Mouse (Mus musculus) liver, embryonic 14.5 days (tissue): ENCODE measurements at regions not wholly inside any gene's neighbourhood (a gene's known extent, or its start where the extent isn't known, plus 50 kb on each side); places are given as distances from the start of the nearest gene placed in this dataset.

Source experiments
- ATAC-seq: fragments of 200-750 bp; cut with Nextera tagmentation; 2 replicates; pipeline ENCODE4 v1.8.0; 2017; ENCODE audit warnings: moderate number of reproducible peaks, mild to moderate bottlenecking, moderate library complexity; ENCODE audit not compliant: insufficient read depth
- DNase-seq, 3 experiments: peaks; one replicate each; pipeline ENCODE4 v3.0.0-alpha.2; 2012 to 2013; ENCODE audit warnings: low read depth in 3 of 3, low spot score in 3 of 3
- H3K27ac ChIP-seq: fragments of 300-500 bp; sonication (generic); 2 replicates; pipeline ENCODE4 v1.5.1; 2014; ENCODE audit warnings: moderate library complexity, mild to moderate bottlenecking, control low read depth, inconsistent platforms
- H3K27me3 ChIP-seq: fragments of 300-500 bp; sonication (generic); 2 replicates; pipeline ENCODE4 v1.6.1; 2014; ENCODE audit warnings: mild to moderate bottlenecking, low read length, moderate library complexity; ENCODE audit not compliant: control insufficient read depth, insufficient read depth
- H3K36me3 ChIP-seq: fragments of 300-500 bp; sonication (generic); replicated peaks from 2 replicates; pipeline ENCODE4 v1.6.1; 2014; ENCODE audit warnings: low read depth; ENCODE audit not compliant: control insufficient read depth, insufficient read depth
- H3K4me1 ChIP-seq, 2 experiments: fragments of 200-500 bp in 1 of 2; fragments of 300-500 bp in 1 of 2; sonication (generic) in 1 of 2; replicated peaks; 2 replicates each; pipeline ENCODE4 v1.6.1; 2012 to 2014; ENCODE audit warnings: antibody characterized with exemption in 1 of 2, inconsistent platforms in 1 of 2, low read length in 1 of 2; ENCODE audit not compliant: control insufficient read depth in 2 of 2, insufficient read depth in 2 of 2
- H3K4me2 ChIP-seq: fragments of 300-500 bp; sonication (generic); 2 replicates; pipeline ENCODE4 v1.6.1; 2014; ENCODE audit warnings: low read depth, mild to moderate bottlenecking, control low read depth, moderate library complexity
- H3K4me3 ChIP-seq, 2 experiments: fragments of 200-500 bp in 1 of 2; fragments of 300-500 bp in 1 of 2; sonication (generic) in 1 of 2; 2 replicates each; pipeline ENCODE4 v1.5.1; 2012 to 2014; ENCODE audit warnings: low read depth in 2 of 2, low read length in 2 of 2, mild to moderate bottlenecking in 2 of 2, control low read depth in 1 of 2, inconsistent platforms in 1 of 2, moderate library complexity in 1 of 2; ENCODE audit not compliant: insufficient read depth in 1 of 2
- H3K9ac ChIP-seq: fragments of 300-500 bp; sonication (generic); replicated peaks from 2 replicates; pipeline ENCODE4 v1.6.1; 2014; ENCODE audit warnings: mild to moderate bottlenecking, control low read depth, moderate library complexity
- H3K9me3 ChIP-seq: fragments of 300-500 bp; sonication (generic); 2 replicates; pipeline ENCODE4 v1.6.1; 2016; ENCODE audit warnings: low read length, mixed read lengths; ENCODE audit not compliant: control insufficient read depth
- CTCF ChIP-seq: IDR thresholded peaks from 2 replicates; pipeline ENCODE4 v1.5.1; 2016; ENCODE audit warnings: antibody characterized with exemption, low read depth, control low read depth
- EP300 ChIP-seq: IDR thresholded peaks from 2 replicates; pipeline ENCODE4 v1.6.1; 2016; ENCODE audit warnings: antibody characterized with exemption, low read depth
- WGBS: fragments of 180-500 bp; shearing (Covaris S2); extraction: QIAGEN DNeasy Blood & Tissue Kit; methylation state at CpG from one replicate; pipeline ENCODE4 v1.1.7; 2014; ENCODE audit not compliant: insufficient replicate concordance; 5-methylcytosine and 5-hydroxymethylcytosine counted together

DNA sequence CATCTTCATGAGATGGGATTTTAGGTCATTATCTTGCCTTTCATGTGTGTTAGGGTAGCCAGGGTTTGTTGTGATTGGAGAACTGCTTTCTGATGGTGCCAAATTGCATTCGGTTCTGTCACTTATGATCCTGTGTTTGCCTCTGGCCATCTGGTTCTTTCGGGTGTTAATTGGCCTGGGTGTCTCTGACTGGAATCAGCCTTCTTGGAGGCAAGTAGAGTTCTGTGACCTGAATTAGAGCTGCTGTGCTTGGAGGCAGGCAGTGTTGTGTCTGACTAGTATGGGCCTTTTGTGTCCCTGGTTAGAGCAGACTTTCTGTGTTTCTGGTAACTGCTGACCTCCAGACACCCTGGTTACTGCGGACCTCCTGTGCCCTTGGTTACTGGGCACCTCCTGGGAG is 434.1 kb upstream of the Itga1 start:
- no peak overlapping the region for H3K9ac ChIP-seq
- WGBS, result 52% methylated on average over 3 of the region's 3 CpGs
- no peak overlapping the region for H3K4me3 ChIP-seq
- ATAC-seq, result no peak
- H3K27me3 ChIP-seq, result no peaks in the 10 kb centered on the region
- no peaks in the 10 kb centered on the region for H3K9me3 ChIP-seq
- no peak overlapping the region for H3K27ac ChIP-seq
- DNase-seq, result no peak
- TF ChIP-seq EP300, result no peak
- TF ChIP-seq CTCF, result no peak
- no peaks in the 10 kb centered on the region for H3K36me3 ChIP-seq
- no peaks in the 10 kb centered on the region for H3K4me1 ChIP-seq
- no peak overlapping the region for H3K4me2 ChIP-seq

DNA sequence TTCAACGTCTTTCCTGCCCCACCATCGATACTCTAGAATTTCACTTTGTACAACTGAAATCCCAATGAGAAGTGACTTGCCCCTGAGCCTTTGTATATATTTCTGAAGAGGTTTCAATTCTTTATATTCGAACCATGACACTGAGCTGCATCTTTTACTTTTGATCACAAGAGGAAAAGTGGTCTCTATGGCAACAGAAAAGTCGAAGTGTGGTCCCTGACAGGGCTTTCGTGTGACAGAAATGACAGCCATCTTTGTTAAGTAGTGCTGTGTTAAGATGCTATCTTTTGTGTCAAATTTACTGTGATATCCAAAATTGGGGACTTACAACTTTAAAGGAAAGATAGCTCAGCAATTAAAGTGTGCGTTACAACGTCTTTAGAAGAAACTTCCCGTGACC is 412.1 kb upstream of the Itga1 start:
- Histone ChIP-seq H3K9me3 (no peaks in the 10 kb centered on the region), H3K4me1 (no peaks in the 10 kb centered on the region), H3K4me3 (no peak overlapping the region), H3K4me2 (no peak overlapping the region), H3K27ac (no peak overlapping the region), H3K9ac (no peak overlapping the region), H3K27me3 (no peaks in the 10 kb centered on the region), H3K36me3 (no peaks in the 10 kb centered on the region)
- no peak for ATAC-seq
- WGBS, result 70% methylated on average over 8 of the region's 8 CpGs
- TF ChIP-seq EP300 (no peak), CTCF (no peak)
- no peak for DNase-seq

DNA sequence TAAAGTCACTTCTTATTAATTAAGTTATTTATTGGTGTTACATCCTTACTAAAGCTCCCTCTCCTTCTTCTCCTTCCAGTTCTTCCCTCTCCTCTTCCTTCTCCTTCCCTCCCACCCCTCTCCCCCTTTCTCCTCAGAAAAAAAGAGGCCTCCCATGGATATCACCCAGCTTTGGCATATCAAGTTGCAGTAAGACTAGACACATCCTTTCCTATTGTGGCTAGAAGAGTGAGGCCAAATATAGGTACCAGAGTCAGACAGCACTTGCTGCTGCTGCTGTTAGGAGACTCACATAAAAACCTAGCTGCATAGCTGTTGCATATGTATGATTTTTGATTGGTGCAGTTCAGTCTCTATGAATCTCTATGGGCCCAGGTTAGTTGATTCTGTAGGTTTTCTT is 410.4 kb upstream of the Itga1 start:
- no peaks in the 10 kb centered on the region for H3K9me3 ChIP-seq
- no peaks in the 10 kb centered on the region for H3K27me3 ChIP-seq
- H3K4me2 ChIP-seq, result no peak overlapping the region
- no peak overlapping the region for H3K9ac ChIP-seq
- DNase-seq, result no peak
- no peaks in the 10 kb centered on the region for H3K4me1 ChIP-seq
- no peak for ATAC-seq
- TF ChIP-seq CTCF, result no peak
- TF ChIP-seq EP300, result no peak
- no peak overlapping the region for H3K27ac ChIP-seq
- no peaks in the 10 kb centered on the region for H3K36me3 ChIP-seq
- H3K4me3 ChIP-seq, result no peak overlapping the region

DNA sequence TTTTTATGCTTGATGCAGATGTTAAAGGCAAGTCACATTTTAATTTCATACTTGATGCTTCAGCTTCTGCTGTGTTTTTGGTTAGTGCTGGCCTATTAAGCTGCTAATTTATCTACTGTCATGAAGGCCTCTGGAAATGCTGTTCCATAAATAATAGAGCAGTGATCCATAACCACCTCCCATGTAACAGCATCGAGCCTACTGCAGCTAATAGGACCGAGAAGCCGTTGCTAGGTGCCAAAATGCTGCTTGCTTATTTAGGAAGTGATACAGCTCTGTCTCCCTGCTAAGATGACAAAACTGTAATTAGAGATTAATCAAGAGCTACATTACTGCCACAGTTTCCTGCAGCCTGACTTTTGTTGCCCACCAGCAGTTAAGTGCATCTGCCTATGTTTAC is 406.9 kb upstream of the Itga1 start:
- TF ChIP-seq CTCF (no peak), EP300 (no peak)
- 58% methylated on average over 3 of the region's 3 CpGs for WGBS
- no peaks in the 10 kb centered on the region for H3K36me3 ChIP-seq

DNA sequence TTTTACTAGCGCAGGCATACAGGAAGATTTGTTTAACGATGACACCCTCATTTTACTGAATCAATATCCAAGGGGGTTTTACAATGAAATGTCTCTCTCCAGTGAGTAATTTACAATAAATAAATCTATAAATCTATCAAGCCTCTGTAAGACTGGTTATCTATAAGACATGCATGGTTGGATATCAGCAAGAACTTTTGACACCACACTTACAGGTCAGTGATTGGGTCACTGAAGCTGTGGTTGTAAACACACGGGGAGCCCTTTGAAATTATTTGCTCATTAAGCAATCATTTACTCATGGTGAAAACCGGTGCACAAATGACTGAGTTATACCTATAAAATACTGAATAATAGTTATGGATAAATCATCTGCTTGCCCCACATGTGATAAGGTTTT is 392.6 kb upstream of the Itga1 start:
- Histone ChIP-seq H3K4me2 (no peak overlapping the region), H3K4me1 (no peaks in the 10 kb centered on the region), H3K9ac (no peak overlapping the region), H3K27me3 (no peaks in the 10 kb centered on the region), H3K4me3 (no peak overlapping the region), H3K9me3 (no peaks in the 10 kb centered on the region), H3K36me3 (no peaks in the 10 kb centered on the region), H3K27ac (no peak overlapping the region)
- DNase-seq (no peak), ATAC-seq (no peak)
- no peak for TF ChIP-seq CTCF
- TF ChIP-seq EP300, result no peak
- WGBS, result 61% methylated on average over 4 of the region's 4 CpGs

More for the DNA sequence above, 406.9 kb upstream of the Itga1 start:
- Histone ChIP-seq H3K4me3 (no peak overlapping the region), H3K27me3 (no peaks in the 10 kb centered on the region), H3K9ac (no peak overlapping the region), H3K4me1 (no peaks in the 10 kb centered on the region), H3K4me2 (no peak overlapping the region), H3K27ac (no peak overlapping the region), H3K9me3 (no peaks in the 10 kb centered on the region)
- DNase-seq, result no peak
- no peak for ATAC-seq

DNA sequence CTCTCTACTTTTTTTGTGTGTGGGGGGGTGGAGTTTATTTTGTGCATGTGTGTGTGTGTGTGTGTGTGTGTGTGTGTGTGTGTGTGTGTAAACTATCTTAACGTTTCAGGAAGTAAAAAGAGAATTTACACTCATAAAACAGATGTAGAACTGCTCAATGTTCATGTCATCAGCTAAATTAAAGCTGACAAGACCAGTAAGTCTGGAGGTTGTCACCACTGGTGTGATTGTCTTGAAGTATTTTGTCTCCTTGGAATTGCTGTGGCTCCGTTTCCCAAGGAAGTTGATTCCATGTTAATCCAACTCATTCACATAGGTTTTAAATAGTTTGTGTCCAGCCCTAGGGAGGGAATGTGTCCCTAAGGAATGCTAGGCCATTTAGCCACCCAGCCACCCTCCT is 374.1 kb upstream of the Itga1 start:
- DNase-seq, result no peak
- Histone ChIP-seq H3K9ac (no peak overlapping the region), H3K9me3 (no peaks in the 10 kb centered on the region), H3K4me2 (no peak overlapping the region), H3K27ac (no peak overlapping the region), H3K36me3 (no peaks in the 10 kb centered on the region), H3K4me3 (no peak overlapping the region), H3K4me1 (no peaks in the 10 kb centered on the region), H3K27me3 (no peaks in the 10 kb centered on the region)
- WGBS, result 50% methylated on average over 2 of the region's 2 CpGs
- TF ChIP-seq EP300, result no peak
- TF ChIP-seq CTCF, result no peak
- no peak for ATAC-seq
